Mouse (Mus musculus) G1E (cell line): ENCODE data around the gene Sh3bp2.

Experiments used
- CTCF ChIP-seq: IDR thresholded peaks from 2 replicates; pipeline ENCODE4 v1.5.1; 2012; ENCODE audit warnings: low read depth, low read length, inconsistent platforms, mixed read lengths
- GATA1 ChIP-seq: IDR thresholded peaks from 2 replicates; pipeline ENCODE4 v1.6.1; 2012; ENCODE audit warnings: borderline replicate concordance, low read length, inconsistent platforms, mixed read lengths
- TAL1 ChIP-seq: conservative IDR thresholded peaks from 2 replicates; pipeline ENCODE4 v1.6.1; 2012; ENCODE audit warnings: low read depth, low read length, inconsistent platforms, mixed read lengths

GRCm38 (mm10) chr5:34527352-34527751, 1.7 kb downstream of the Sh3bp2 start:
- TF ChIP-seq CTCF (no peak), GATA1 (no peak), TAL1 (no peak)
